Comparison of ENCODE assay signal across 8 mouse cellular contexts in genomic region chr2:73351927-73352374, GRCm38 (mm10). TPM values are rescaled to one million over a fixed set of nuclear protein-coding genes. Genes with fewer than 3 reads are reported as not detected.
DNase-seq lines count a peak whose midpoint lies in the region; ATAC-seq lines count a peak whose summit lies in the region.

No protein-coding gene starts in this region.

- peak; percentile 95 for DNase-seq in heart, adult 11 months
- no peak for DNase-seq in heart, embryonic 10.5 days (ENCODE audit: low spot score)
- DNase-seq in brain, adult 2 months (ENCODE audit: low read depth, low spot score): peak; percentile 81
- DNase-seq in heart, adult 9 months (ENCODE audit: low spot score in 2 of 2): peak; percentile 50 to 51
- DNase-seq in kidney, postnatal 36 days: peak; percentile 11 to 40
- no peak for DNase-seq in gastrocnemius, adult 8-10 months (ENCODE audit: low spot score in 2 of 2)
- no peak for DNase-seq in thymus, postnatal 4 days

- no peak for ATAC-seq in inflammation-experienced regulatory T-cells, adult 6 months

- H3K27me3 ChIP-seq in heart, embryonic 10.5 days (ENCODE audit: insufficient read depth, poor library complexity, severe bottlenecking): no peaks in the 10 kb centered on the region

- 40% methylated on average over 7 of the region's 7 CpGs for WGBS in heart, embryonic 10.5 days

- H3K4me3 ChIP-seq in heart, embryonic 10.5 days: no peak overlapping the region

- no peaks in the 10 kb centered on the region for H3K36me3 ChIP-seq in heart, embryonic 10.5 days

- H3K4me1 ChIP-seq in heart, embryonic 10.5 days: peaks cover 12% of the 10 kb centered on the region

- no peaks in the 10 kb centered on the region for H3K9me3 ChIP-seq in heart, embryonic 10.5 days

- no peak overlapping the region for H3K27ac ChIP-seq in heart, embryonic 10.5 days

RNA-seq across cellular contexts. Expression of gene Gpr155, which starts 34.4 kb away (rescaled TPM):
- polyA plus RNA-seq in heart, embryonic 10.5 days (2016; fragmentation: Nextera tagmentation; extraction: Ambion mirVana): 3.5 and 4.7 TPM in 2 replicates
- polyA plus RNA-seq in inflammation-experienced regulatory T-cells, adult 6 months (2017; shearing (Covaris generic)): 10 to 100 TPM; 22.1 to 24.3 (median 24.1) TPM
- 10 to 100 TPM; 14.6 to 21.7 (median 19.3) TPM for total RNA-seq in gastrocnemius, adult 8-10 months (2022)

RNA-seq across cellular contexts. Expression of gene Cir1, which starts 39.5 kb away (rescaled TPM):
- polyA plus RNA-seq in heart, embryonic 10.5 days (2016; fragmentation: Nextera tagmentation; extraction: Ambion mirVana): 9.7 and 12.0 TPM in 2 replicates
- 10 to 100 TPM; 18.9 to 30.4 (median 30.3) TPM for polyA plus RNA-seq in inflammation-experienced regulatory T-cells, adult 6 months (2017; shearing (Covaris generic))
- total RNA-seq in gastrocnemius, adult 8-10 months (2022): 10 to 100 TPM in 2 of 4 experiments, 1 to 10 TPM in 2; 8.8 to 14.1 (median 11.7) TPM

RNA-seq across cellular contexts. Expression of gene Scrn3, which starts 39.5 kb away (rescaled TPM):
- polyA plus RNA-seq in heart, embryonic 10.5 days (2016; fragmentation: Nextera tagmentation; extraction: Ambion mirVana): 15.1 and 16.6 TPM in 2 replicates
- polyA plus RNA-seq in inflammation-experienced regulatory T-cells, adult 6 months (2017; shearing (Covaris generic)): 10 to 100 TPM in 2 of 3 experiments, 1 to 10 TPM in 1; 8.8 to 13.5 (median 12.5) TPM
- 10 to 100 TPM; 57.9 to 59.9 (median 58.6) TPM for total RNA-seq in gastrocnemius, adult 8-10 months (2022)

Comparison
In these comparisons a context has a peak if more than half of its experiments do, and no peak if none do; other contexts are left out.
1. DNase-seq: peak in heart, adult 11 months (single experiment), brain, adult 2 months (single experiment), heart, adult 9 months (2 of 2) and kidney, postnatal 36 days (2 of 2); none in heart, embryonic 10.5 days (single experiment), gastrocnemius, adult 8-10 months (0 of 2) and thymus, postnatal 4 days (single experiment).